Mouse (Mus musculus) ES-Bruce4 (cell line): Measurements from ENCODE around the gene Plce1.

ENCODE experiments used
- CTCF ChIP-seq: IDR thresholded peaks from one replicate; pipeline ENCODE4 v1.8.1; 2011; ENCODE audit warnings: low read depth, low read length
- EP300 ChIP-seq: IDR thresholded peaks from 2 replicates; pipeline ENCODE4 v1.6.1; 2011; ENCODE audit warnings: low read depth, low read length; ENCODE audit not compliant: insufficient read depth
- POLR2A ChIP-seq: IDR thresholded peaks from one replicate; pipeline ENCODE4 v1.8.1; 2011; ENCODE audit warnings: low read length; ENCODE audit not compliant: insufficient read depth

DNA sequence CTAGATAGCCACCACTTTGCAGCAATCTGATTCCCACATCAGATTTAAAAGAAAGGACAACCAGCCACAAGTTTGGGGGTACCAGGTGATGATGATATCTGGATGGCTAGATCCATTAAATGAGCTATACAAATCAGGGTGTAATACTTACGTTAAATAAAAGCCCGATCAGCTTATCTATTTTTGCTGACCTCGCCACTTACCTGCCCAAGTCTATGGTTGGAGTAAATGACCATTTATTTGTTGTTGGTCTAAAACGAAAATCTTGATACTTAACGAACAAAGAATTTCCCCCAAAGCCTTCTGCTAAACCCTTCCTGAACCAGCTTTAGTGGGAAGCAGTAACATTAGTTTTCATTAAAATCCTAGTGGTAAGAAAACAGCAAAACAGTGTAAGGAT lies 1.4 kb upstream of the Plce1 start:
- no peak for TF ChIP-seq EP300
- TF ChIP-seq POLR2A: no peak
- no peak for TF ChIP-seq CTCF
